Mouse (Mus musculus) testis, adult 2 months (tissue): ENCODE results near the gene Gm11541.

ENCODE experiments used
- CTCF ChIP-seq: fragments of 200-500 bp; IDR thresholded peaks from 2 replicates; pipeline ENCODE4 v1.5.1; 2012; ENCODE audit warnings: low read depth, mild to moderate bottlenecking, inconsistent platforms, low read length, moderate library complexity; ENCODE audit not compliant: control insufficient read depth, insufficient read depth, insufficient replicate concordance
- POLR2A ChIP-seq: fragments of 200-500 bp; IDR thresholded peaks from 2 replicates; pipeline ENCODE4 v1.6.1; 2012; ENCODE audit warnings: low read depth, mild to moderate bottlenecking, inconsistent platforms, low read length, moderate library complexity; ENCODE audit not compliant: control insufficient read depth

GRCm38 (mm10) chr11:94727306-94727705, 23.0 kb upstream of the Gm11541 start:
- TF ChIP-seq CTCF (no peak), POLR2A (no peak)
